Comparison of ENCODE assay signal across 14 mouse cellular contexts in the genomic region with DNA sequence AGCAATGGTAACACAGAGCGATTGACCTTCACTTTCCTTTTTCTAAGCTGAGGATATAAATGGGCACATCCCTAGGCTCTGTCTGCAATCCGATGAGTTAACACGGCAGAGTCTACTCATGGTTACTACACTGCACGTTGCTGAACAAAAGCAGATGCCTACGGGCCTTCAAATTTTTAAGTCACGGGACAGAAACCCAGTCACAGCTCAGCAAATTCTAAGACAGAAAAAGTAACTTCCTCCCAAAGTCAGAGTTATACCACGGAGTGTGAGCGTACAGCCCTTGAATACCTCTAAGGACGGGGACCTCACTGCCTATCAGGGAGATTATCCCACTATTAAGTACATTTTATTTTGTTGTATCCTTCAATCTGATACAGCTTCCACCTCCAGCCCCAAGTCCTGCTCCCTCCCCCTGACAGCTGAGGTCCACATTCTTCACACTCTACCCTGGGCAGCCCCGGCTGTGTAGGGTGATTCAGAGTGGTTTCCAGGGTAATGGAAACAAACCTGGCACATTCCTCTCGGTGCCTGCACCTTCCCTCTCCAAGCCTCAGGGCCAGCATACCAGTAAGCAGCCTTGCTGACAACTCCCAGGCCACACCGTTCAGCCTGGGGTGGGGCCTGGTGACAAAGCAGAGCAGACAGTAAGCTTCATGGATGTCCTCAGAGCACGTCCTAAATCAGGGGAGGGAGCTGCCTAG.
DNase-seq lines count a peak whose midpoint lies in the region; ATAC-seq and TF ChIP-seq lines count a peak whose summit lies in the region.
"Had no signal": no experiment of that assay in that cellular context is flagged by ENCODE, and none has a peak within 500 bp of the region (broad histone marks: within the 10 kb centered on the region; RNA-seq: fewer than 3 reads in every experiment).

No protein-coding gene starts in this region.

- peak; percentile 15; the same call in 1 of the 2 replicates for TF ChIP-seq EP300 in lung, postnatal 0 days (IDR thresholded peaks at IDR 0.05)

- DNase-seq in embryo, embryonic 10 days (ENCODE audit: low spot score), result peak; percentile 20
- DNase-seq in embryo, embryonic 10.5 days (ENCODE audit: low spot score), result no peak
- peak; percentile 77 for DNase-seq in 3134 (ENCODE audit: extremely low read depth, insufficient read length, low spot score)
- peak; percentile 82 for DNase-seq in lung, postnatal 0 days (ENCODE audit: low spot score)
- no peak for DNase-seq in right cerebral cortex, postnatal 25 days
- DNase-seq in right cerebral cortex, postnatal 36 days (ENCODE audit: low spot score in 2 of 2), result no peak
- DNase-seq in frontal cortex, postnatal 36 days (ENCODE audit: low spot score in 2 of 2), result no peak
- DNase-seq: adrenal gland, postnatal 36 days; cerebellum, adult 9-10 months; thymus, postnatal 25 days had no signal

- H3K27ac ChIP-seq in heart, embryonic 16.5 days (ENCODE audit: low read length), result 0 out of 2 replicates have a peak overlapping the region, but pooled peaks have one; percentile 12
- H3K27ac ChIP-seq in lung, postnatal 0 days (ENCODE audit: low read length), result peak overlapping the region; percentile 22; the same call in 1 of the 2 replicates
- H3K27ac ChIP-seq: liver, embryonic 12.5 days; midbrain, embryonic 15.5 days had no signal

- no peak for TF ChIP-seq CTCF in lung, postnatal 0 days (IDR thresholded peaks at IDR 0.05)

- no peak overlapping the region for H3K4me3 ChIP-seq in heart, embryonic 16.5 days (ENCODE audit: low read length)
- H3K4me3 ChIP-seq in lung, postnatal 0 days (ENCODE audit: low read depth, low read length), result no peak overlapping the region
- H3K4me3 ChIP-seq: liver, embryonic 12.5 days; midbrain, embryonic 15.5 days had no signal

- no peaks in the 10 kb centered on the region for H3K9me3 ChIP-seq in heart, embryonic 16.5 days (replicated peaks; ENCODE audit: control insufficient read depth, low read length)
- H3K9me3 ChIP-seq in lung, postnatal 0 days (ENCODE audit: low read length), result no peaks in the 10 kb centered on the region
- H3K9me3 ChIP-seq: liver, embryonic 12.5 days; midbrain, embryonic 15.5 days had no signal

- no peaks in the 10 kb centered on the region for H3K27me3 ChIP-seq in heart, embryonic 16.5 days (ENCODE audit: control insufficient read depth, insufficient read depth, low read length)
- H3K27me3 ChIP-seq in lung, postnatal 0 days (replicated peaks; ENCODE audit: insufficient read depth, low read length), result no peaks in the 10 kb centered on the region
- H3K27me3 ChIP-seq: liver, embryonic 12.5 days; midbrain, embryonic 15.5 days had no signal

- H3K4me2 ChIP-seq in heart, embryonic 16.5 days (ENCODE audit: low read depth, low read length), result no peak overlapping the region
- no peak overlapping the region for H3K4me2 ChIP-seq in lung, postnatal 0 days (replicated peaks; ENCODE audit: low read depth, low read length)
- H3K4me2 ChIP-seq: liver, embryonic 12.5 days; midbrain, embryonic 15.5 days had no signal

- 55% methylated on average over 13 of the region's 13 CpGs for WGBS in heart, embryonic 16.5 days
- 69% methylated on average over 13 of the region's 13 CpGs for WGBS in lung, postnatal 0 days

- peak; percentile 15; the same call in 1 of the 2 replicates for ATAC-seq in heart, embryonic 16.5 days (replicated peaks; ENCODE audit: extremely low read depth, insufficient read depth, low FRiP score)
- ATAC-seq in lung, postnatal 0 days, result peak; percentile 94
- ATAC-seq: hindbrain, embryonic 16.5 days; liver, embryonic 12.5 days; midbrain, embryonic 15.5 days had no signal

- peaks cover 22% of the 10 kb centered on the region for H3K4me1 ChIP-seq in heart, embryonic 16.5 days (ENCODE audit: control insufficient read depth, insufficient read depth, low read length)
- 0 out of 2 replicates have a peak, but pooled peaks cover 3% of the 10 kb centered on the region for H3K4me1 ChIP-seq in lung, postnatal 0 days (ENCODE audit: insufficient read depth, low read depth, low read length)
- H3K4me1 ChIP-seq: liver, embryonic 12.5 days; midbrain, embryonic 15.5 days had no signal

- no peak overlapping the region for H3K9ac ChIP-seq in heart, embryonic 16.5 days (ENCODE audit: low read length)
- H3K9ac ChIP-seq in lung, postnatal 0 days (replicated peaks; ENCODE audit: low read depth), result no peak overlapping the region
- H3K9ac ChIP-seq: liver, embryonic 12.5 days; midbrain, embryonic 15.5 days had no signal

- no peaks in the 10 kb centered on the region for H3K36me3 ChIP-seq in heart, embryonic 16.5 days (ENCODE audit: control insufficient read depth, insufficient read depth)
- no peaks in the 10 kb centered on the region for H3K36me3 ChIP-seq in lung, postnatal 0 days (ENCODE audit: insufficient read depth, low read length)
- H3K36me3 ChIP-seq: liver, embryonic 12.5 days; midbrain, embryonic 15.5 days had no signal

Comparison
In these comparisons a context has a peak if more than half of its experiments do, and no peak if none do; other contexts are left out.
1. DNase-seq: peak in embryo, embryonic 10 days (single experiment), 3134 (single experiment) and lung, postnatal 0 days (single experiment); none in embryo, embryonic 10.5 days (single experiment), right cerebral cortex, postnatal 25 days (single experiment), right cerebral cortex, postnatal 36 days (0 of 2) and frontal cortex, postnatal 36 days (0 of 2).